Mouse (Mus musculus) heart, adult 2 months (tissue): Measurements from ENCODE around the gene Dis3l2.

Experiments
- EP300 ChIP-seq: fragments of 200-500 bp; IDR thresholded peaks from 2 replicates; pipeline ENCODE4 v1.6.1; 2011; ENCODE audit warnings: low read depth, low read length, control low read depth; ENCODE audit not compliant: insufficient read depth
- POLR2A ChIP-seq: fragments of 200-500 bp; IDR thresholded peaks from 2 replicates; pipeline ENCODE4 v1.6.1; 2011; ENCODE audit warnings: mild to moderate bottlenecking, low read depth, low read length, control low read depth; ENCODE audit not compliant: insufficient read depth

GRCm38 (mm10) chr1:86933656-86934055 lies 230.0 kb downstream of the Dis3l2 start:
- TF ChIP-seq EP300 = no peak
- TF ChIP-seq POLR2A = no peak
